Mouse (Mus musculus) spleen, adult 2 months (tissue): ENCODE results near the gene Krt13.

Source experiments
- CTCF ChIP-seq: fragments of 200-500 bp; IDR thresholded peaks from 2 replicates; pipeline ENCODE4 v1.5.1; 2011; ENCODE audit warnings: mild to moderate bottlenecking, inconsistent platforms; ENCODE audit not compliant: insufficient read depth, insufficient read length, insufficient replicate concordance; ENCODE audit errors: extremely low read depth
- POLR2A ChIP-seq: fragments of 200-500 bp; IDR thresholded peaks from 2 replicates; pipeline ENCODE4 v1.6.1; 2011; ENCODE audit warnings: low read depth, low read length, inconsistent platforms

DNA sequence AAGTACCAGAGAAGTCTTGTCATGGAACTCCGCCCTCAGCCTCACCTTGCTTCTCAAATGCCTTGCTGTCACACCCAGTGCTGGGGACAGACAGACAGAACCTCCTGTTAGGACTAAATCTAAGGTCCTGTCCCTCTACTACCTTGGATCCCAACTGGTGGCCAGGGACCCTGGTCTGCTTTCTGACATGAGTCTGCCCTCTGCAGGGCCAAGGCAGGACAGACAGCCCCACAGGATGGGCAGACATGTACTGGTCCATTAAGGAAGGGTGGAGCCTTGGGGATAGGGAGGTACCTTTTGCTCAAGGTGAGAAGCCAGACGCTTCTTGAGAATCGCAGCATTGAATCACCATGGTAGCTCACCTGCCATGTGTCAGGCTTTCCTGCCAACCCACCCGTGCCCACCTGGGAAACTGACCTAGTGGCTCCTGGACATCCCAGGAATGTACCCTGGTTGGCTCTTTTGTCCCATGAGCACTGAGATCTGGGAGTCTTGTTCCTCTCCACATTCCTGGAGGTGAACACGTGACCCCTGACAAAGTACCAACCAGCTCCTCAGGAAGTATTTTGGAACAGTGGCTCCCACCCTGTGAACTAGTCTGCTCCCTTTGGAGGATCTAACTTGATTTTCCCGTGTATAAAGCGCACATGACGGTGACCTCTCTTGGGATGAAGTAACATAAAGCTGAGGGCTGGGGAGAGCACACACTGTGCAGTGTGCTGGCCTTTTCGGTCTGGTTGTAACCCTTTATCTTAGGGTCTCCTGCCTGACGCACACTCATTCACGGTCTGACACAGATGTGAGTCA lies 8.2 kb downstream of the Krt13 start:
- TF ChIP-seq POLR2A (no peak), CTCF (no peak)
